Mouse (Mus musculus) mammary gland, adult 2 months (tissue): ENCODE results near the gene Zfp14. TPM values are rescaled to one million over a fixed set of nuclear protein-coding genes. Genes with fewer than 3 reads are reported as not detected.

Experiments used
- polyA plus RNA-seq: library from polyadenylated mRNA; depleted of rRNA; stranded (reverse); fragments of >200 nt; gene quantifications from 2 replicates; pipeline ENCODE4 v1.2.3, GENCODE M21; 2012; ENCODE audit warnings: low replicate concordance; rRNA removed

Zfp14 gene
- 1.4 and 5.3 TPM in 2 replicates for polyA plus RNA-seq

DNA sequence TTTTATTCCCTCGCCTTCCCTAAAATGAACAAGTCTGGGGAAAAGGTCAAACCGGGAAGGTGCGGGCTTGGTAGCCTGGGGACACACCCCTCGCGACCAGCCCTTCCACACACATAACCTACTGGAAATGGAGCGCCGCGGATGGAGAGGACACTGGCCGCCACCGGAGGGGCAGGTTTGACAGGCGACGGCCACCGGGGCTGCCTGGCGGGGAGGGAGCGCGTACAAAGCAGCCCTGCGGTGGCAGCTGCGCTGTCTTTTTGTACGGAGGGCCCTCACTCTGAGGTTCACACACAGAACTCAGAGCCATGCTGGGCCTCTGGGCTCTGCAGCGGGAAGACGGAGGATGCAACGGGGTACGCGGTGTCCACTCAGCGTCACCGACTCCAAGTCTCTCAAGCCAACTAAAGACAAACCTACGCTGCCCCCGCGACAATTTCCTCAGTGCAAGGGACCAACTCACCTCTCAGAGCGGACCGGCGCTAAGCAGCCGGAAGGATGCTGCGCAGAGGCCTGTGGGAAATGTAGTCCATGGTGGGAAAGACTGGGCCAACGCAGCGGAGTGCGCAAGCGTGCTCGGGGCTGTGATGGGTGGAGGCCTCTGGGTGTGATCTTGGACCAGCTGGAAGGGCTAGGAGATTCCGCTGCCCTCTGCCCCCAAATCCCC, at the start of gene Zfp14:
Gene Zfp14 (minus strand): TSS at position 499 of the 667 bp plus-strand sequence.

GRCm38 (mm10) chr7:30094646-30095429, 43.7 kb upstream of the Zfp14 start, which contains the start of gene Zfp260:
Gene Zfp260, plus strand, starts transcription at chr7:30094777.

DNA sequence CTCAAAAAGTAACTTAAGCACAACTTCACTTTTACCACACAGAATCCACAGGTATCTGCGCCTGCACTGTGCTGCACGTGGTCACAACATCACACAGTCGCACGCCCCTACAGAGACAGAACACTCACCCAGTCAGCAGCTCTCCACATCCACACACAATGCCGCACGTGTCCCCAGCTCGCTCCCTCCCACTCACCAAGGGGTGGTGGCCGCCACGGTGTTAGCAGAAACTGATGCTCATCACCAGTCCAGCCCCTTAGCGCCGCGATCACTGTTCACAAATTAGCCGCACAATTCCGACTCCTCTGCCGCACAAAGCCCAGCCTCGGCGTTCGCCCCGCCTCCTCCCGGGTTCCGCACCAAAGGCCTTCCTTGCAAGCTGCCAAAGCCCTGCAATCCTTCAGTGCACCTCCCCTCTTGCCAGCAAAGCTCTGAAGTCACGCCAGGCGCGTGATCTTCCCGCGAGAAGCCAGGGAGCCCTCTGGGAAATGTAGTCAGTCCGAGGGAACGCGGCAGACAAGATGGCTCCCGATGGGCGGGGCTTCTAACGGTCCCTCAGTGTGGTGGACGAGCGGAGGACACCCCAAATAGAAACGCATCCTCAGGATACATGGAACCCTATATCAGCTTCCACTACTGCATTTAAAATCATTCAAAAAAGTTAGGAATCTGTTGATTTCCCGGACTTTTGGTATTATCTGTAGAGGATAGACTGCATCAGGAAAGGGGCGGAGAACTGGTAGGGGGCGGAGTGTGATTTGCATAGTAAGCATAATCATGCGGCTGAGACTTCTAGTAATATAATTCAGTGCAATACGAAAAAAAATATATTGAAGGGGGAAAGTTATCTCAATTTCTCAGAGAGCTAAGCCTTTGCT, 39.2 kb upstream of the Zfp14 start, which contains the start of the genes Gm26920 and Zfp566:
Gene Gm26920 (minus strand): TSS at position 319 of the 878 bp plus-strand sequence.
Gene Zfp566 (minus strand): TSS at position 436 of the 878 bp plus-strand sequence.

DNA sequence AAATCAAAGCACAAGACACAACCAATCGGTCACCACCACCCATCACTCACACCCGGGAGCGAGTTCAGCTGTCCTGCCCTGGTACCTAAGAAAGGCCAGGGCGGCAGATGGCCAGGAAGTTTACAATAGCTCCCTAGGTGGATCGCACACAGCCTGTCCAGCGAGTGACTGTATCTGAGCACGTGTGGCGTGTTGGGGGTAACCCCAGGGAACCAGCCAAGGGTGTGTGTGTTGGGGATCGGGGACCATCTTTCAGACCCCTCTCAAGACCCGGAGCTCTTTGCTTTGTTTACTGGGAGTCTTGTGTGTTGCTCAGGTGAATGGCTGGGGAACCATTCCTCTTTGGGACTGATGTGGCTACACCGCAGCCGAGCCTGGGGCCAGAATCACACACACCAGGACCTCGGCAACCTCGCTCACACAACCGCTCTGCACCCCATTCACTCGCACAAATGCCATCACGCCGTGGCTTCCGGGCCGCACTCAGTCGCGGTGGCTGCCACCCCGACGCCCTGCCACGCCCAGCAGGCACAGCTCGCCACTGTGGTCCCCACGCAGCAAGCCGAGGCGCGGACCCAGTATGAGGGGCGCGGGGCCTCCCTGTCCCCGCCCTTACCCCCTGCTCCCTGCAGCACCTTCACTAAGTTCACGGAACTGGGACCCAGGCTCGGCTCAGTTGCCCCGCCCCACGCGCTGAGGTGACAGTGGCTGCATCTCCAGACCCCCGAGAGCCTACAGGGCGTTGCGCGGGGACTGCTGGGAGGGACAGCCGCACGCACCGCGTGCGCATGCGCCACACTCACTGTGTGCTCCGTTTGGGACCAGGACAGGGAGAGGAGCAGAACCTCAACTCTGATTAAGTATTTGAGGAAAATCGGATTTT, 21.2 kb upstream of the Zfp14 start, which contains the start of gene Zfp82:
Gene Zfp82 (minus strand): TSS at position 755 of the 883 bp plus-strand sequence.

Other genes starting within 250 kb of the Zfp14 start
- gene Zfp790, start 235.3 kb downstream of the Zfp14 start, polyA plus RNA-seq: 1.6 and 4.1 TPM in 2 replicates
- gene Zfp940, start 197.7 kb downstream of the Zfp14 start, polyA plus RNA-seq: 0.26 and 0.37 TPM in 2 replicates
- gene Zfp420, start 191.4 kb downstream of the Zfp14 start, polyA plus RNA-seq: 1.0 and 1.7 TPM in 2 replicates
- gene Zfp27, start 144.8 kb downstream of the Zfp14 start, polyA plus RNA-seq: 1.6 and 2.8 TPM in 2 replicates
- gene Zfp383, start 143.2 kb downstream of the Zfp14 start, polyA plus RNA-seq: 0.43 and 1.5 TPM in 2 replicates
- gene Zfp74, start 97.3 kb downstream of the Zfp14 start, polyA plus RNA-seq: 4.8 and 10.8 TPM in 2 replicates
- gene Zfp568, start 67.4 kb downstream of the Zfp14 start, polyA plus RNA-seq: 2.8 and 4.7 TPM in 2 replicates
- 0.48 and 0.73 TPM in 2 replicates for gene Zfp82, start 21.5 kb upstream of the Zfp14 start, polyA plus RNA-seq
- 0.10 TPM in 1 of 2 replicates, not detected in the other for gene Gm26920, start 39.0 kb upstream of the Zfp14 start, polyA plus RNA-seq
- 1.7 and 3.5 TPM in 2 replicates for gene Zfp566, start 39.1 kb upstream of the Zfp14 start, polyA plus RNA-seq
- gene Zfp260, start 43.4 kb upstream of the Zfp14 start, polyA plus RNA-seq: 12.3 and 36.1 TPM in 2 replicates
- 0.66 and 1.5 TPM in 2 replicates for gene Zfp382, start 70.6 kb upstream of the Zfp14 start, polyA plus RNA-seq
- 6.4 and 14.2 TPM in 2 replicates for gene Zfp146, start 118.4 kb upstream of the Zfp14 start, polyA plus RNA-seq
- 13.9 and 170 TPM in 2 replicates for gene Cox7a1, start 132.8 kb upstream of the Zfp14 start, polyA plus RNA-seq
- 1,198 and 1,715 TPM in 2 replicates for gene Capns1, start 147.4 kb upstream of the Zfp14 start, polyA plus RNA-seq
- 97.3 and 98.9 TPM in 2 replicates for gene Polr2i, start 180.6 kb upstream of the Zfp14 start, polyA plus RNA-seq
- 33.0 and 33.5 TPM in 2 replicates for gene Tbcb, start 180.9 kb upstream of the Zfp14 start, polyA plus RNA-seq
- gene Ovol3, start 184.3 kb upstream of the Zfp14 start, polyA plus RNA-seq: not detected in 2 replicates
- 0.72 and 1.5 TPM in 2 replicates for gene Thap8, start 228.7 kb upstream of the Zfp14 start, polyA plus RNA-seq
- gene Wdr62, start 229.0 kb upstream of the Zfp14 start, polyA plus RNA-seq: 34.0 and 37.0 TPM in 2 replicates
- 21.3 and 27.3 TPM in 2 replicates for gene Clip3, start 240.3 kb upstream of the Zfp14 start, polyA plus RNA-seq